11 mouse cellular contexts compared by ENCODE assay signal in genomic region chr6:101921186-101921585, GRCm38 (mm10).
DNase-seq lines count a peak whose midpoint lies in the region; ATAC-seq and TF ChIP-seq lines count a peak whose summit lies in the region.
"Had no signal": no experiment of that assay in that cellular context is flagged by ENCODE, and none has a peak within 500 bp of the region (broad histone marks: within the 10 kb centered on the region; RNA-seq: fewer than 3 reads in every experiment).

No protein-coding gene starts in this region.

- DNase-seq in cerebellum, adult 11 months = no peak
- DNase-seq in midbrain, embryonic 14.5 days = peak; percentile 48
- DNase-seq in forebrain, postnatal 0 days = peak; percentile 58
- DNase-seq in lung, postnatal 14 days = peak; percentile 4
- no peak for DNase-seq in spleen, postnatal 36 days (ENCODE audit: low spot score in 2 of 2)
- no peak for DNase-seq in layer of hippocampus, adult 9-11 months
- DNase-seq: B cell, adult 2 months had no signal

- no peaks in the 10 kb centered on the region for H3K4me1 ChIP-seq in midbrain, embryonic 14.5 days (ENCODE audit: control insufficient read depth, insufficient read depth, low read length)
- H3K4me1 ChIP-seq in midbrain, embryonic 13.5 days (replicated peaks) = no peaks in the 10 kb centered on the region
- no peaks in the 10 kb centered on the region for H3K4me1 ChIP-seq in forebrain, postnatal 0 days (ENCODE audit: insufficient read depth)
- H3K4me1 ChIP-seq: embryonic facial prominence, embryonic 15.5 days; heart, embryonic 12.5 days had no signal

- 0 out of 2 replicates have a peak, but pooled peaks have one; percentile 49 for ATAC-seq in cerebellum, adult (ENCODE audit: insufficient number of reproducible peaks, low FRiP score, low TSS enrichment)
- no peak for ATAC-seq in midbrain, embryonic 14.5 days (ENCODE audit: low FRiP score, low TSS enrichment)
- no peak for ATAC-seq in midbrain, embryonic 13.5 days
- peak; percentile 81 for ATAC-seq in forebrain, postnatal 0 days

- H3K36me3 ChIP-seq in midbrain, embryonic 14.5 days (ENCODE audit: control insufficient read depth, insufficient read depth, low read length) = no peaks in the 10 kb centered on the region
- no peaks in the 10 kb centered on the region for H3K36me3 ChIP-seq in midbrain, embryonic 13.5 days
- H3K36me3 ChIP-seq in forebrain, postnatal 0 days (ENCODE audit: insufficient read depth) = no peaks in the 10 kb centered on the region
- H3K36me3 ChIP-seq: embryonic facial prominence, embryonic 15.5 days; heart, embryonic 12.5 days had no signal

- no peak overlapping the region for H3K9ac ChIP-seq in midbrain, embryonic 14.5 days (replicated peaks; ENCODE audit: low read length)
- no peak overlapping the region for H3K9ac ChIP-seq in midbrain, embryonic 13.5 days (replicated peaks)
- H3K9ac ChIP-seq in forebrain, postnatal 0 days = no peak overlapping the region
- H3K9ac ChIP-seq: embryonic facial prominence, embryonic 15.5 days; heart, embryonic 12.5 days had no signal

- no peaks in the 10 kb centered on the region for H3K27me3 ChIP-seq in midbrain, embryonic 14.5 days (ENCODE audit: control insufficient read depth, insufficient read depth, low read length)
- H3K27me3 ChIP-seq in midbrain, embryonic 13.5 days = no peaks in the 10 kb centered on the region
- no peaks in the 10 kb centered on the region for H3K27me3 ChIP-seq in forebrain, postnatal 0 days (ENCODE audit: insufficient read depth, low read length)
- H3K27me3 ChIP-seq: embryonic facial prominence, embryonic 15.5 days; heart, embryonic 12.5 days had no signal

- no peak overlapping the region for H3K27ac ChIP-seq in midbrain, embryonic 14.5 days (replicated peaks; ENCODE audit: low read depth, low read length)
- no peak overlapping the region for H3K27ac ChIP-seq in midbrain, embryonic 13.5 days
- no peak overlapping the region for H3K27ac ChIP-seq in forebrain, postnatal 0 days (ENCODE audit: low read depth, low read length)
- H3K27ac ChIP-seq: embryonic facial prominence, embryonic 15.5 days had no signal

- no peak overlapping the region for H3K4me2 ChIP-seq in midbrain, embryonic 14.5 days (ENCODE audit: low read length)
- H3K4me2 ChIP-seq in midbrain, embryonic 13.5 days (replicated peaks) = no peak overlapping the region
- H3K4me2 ChIP-seq in forebrain, postnatal 0 days (ENCODE audit: low read depth) = no peak overlapping the region
- H3K4me2 ChIP-seq: embryonic facial prominence, embryonic 15.5 days; heart, embryonic 12.5 days had no signal

- TF ChIP-seq CTCF in forebrain, postnatal 0 days (IDR thresholded peaks at IDR 0.05; ENCODE audit: low read depth) = peak; percentile 46

- no peaks in the 10 kb centered on the region for H3K9me3 ChIP-seq in midbrain, embryonic 14.5 days (ENCODE audit: control insufficient read depth, low read length)
- no peaks in the 10 kb centered on the region for H3K9me3 ChIP-seq in midbrain, embryonic 13.5 days
- H3K9me3 ChIP-seq in forebrain, postnatal 0 days (ENCODE audit: low read length) = no peaks in the 10 kb centered on the region
- H3K9me3 ChIP-seq: embryonic facial prominence, embryonic 15.5 days; heart, embryonic 12.5 days had no signal

- no peak overlapping the region for H3K4me3 ChIP-seq in midbrain, embryonic 14.5 days (replicated peaks; ENCODE audit: low read depth, low read length)
- no peak overlapping the region for H3K4me3 ChIP-seq in midbrain, embryonic 13.5 days (replicated peaks)
- H3K4me3 ChIP-seq in forebrain, postnatal 0 days (ENCODE audit: low read depth, low read length) = no peak overlapping the region
- H3K4me3 ChIP-seq: embryonic facial prominence, embryonic 15.5 days; heart, embryonic 12.5 days had no signal

Comparison
In these comparisons a context has a peak if more than half of its experiments do, and no peak if none do; other contexts are left out.
1. ATAC-seq: peak in cerebellum, adult (single experiment) and forebrain, postnatal 0 days (single experiment); none in midbrain, embryonic 14.5 days (single experiment) and midbrain, embryonic 13.5 days (single experiment).
2. DNase-seq: peak in midbrain, embryonic 14.5 days (single experiment), forebrain, postnatal 0 days (single experiment) and lung, postnatal 14 days (single experiment); none in cerebellum, adult 11 months (single experiment), spleen, postnatal 36 days (0 of 2) and layer of hippocampus, adult 9-11 months (single experiment).